Mouse (Mus musculus) cerebellum, postnatal 10 days (tissue): ENCODE measurements around the gene Dusp27.
"Not testable (repeated sequence)": the region's sequence is repeated elsewhere in the genome, so short reads cannot be mapped to it uniquely, and the experiment has no call there.

ENCODE experiments used
- DNase-seq, 2 experiments: peaks; one replicate each; pipeline ENCODE4 v3.0.0; 2021; ENCODE audit warnings: mixed read lengths in 2 of 2

Gene Dusp27

GRCm38 (mm10) chr1:166141868-166142267 lies 14.1 kb upstream of the Dusp27 start:
- not testable (repeated sequence) for DNase-seq

- no peak for DNase-seq
These were observed 12.0 kb upstream of the Dusp27 start for GRCm38 (mm10) chr1:166139620-166140184.

- DNase-seq, result no peak
These were observed 11.4 kb upstream of the Dusp27 start for GRCm38 (mm10) chr1:166139113-166139512.

- DNase-seq, result no peak
These were observed 10.4 kb upstream of the Dusp27 start for GRCm38 (mm10) chr1:166138136-166138535.

GRCm38 (mm10) chr1:166137244-166137938 lies 9.7 kb upstream of the Dusp27 start:
- DNase-seq, result no peak

- DNase-seq, result no peak
These were observed 7.5 kb upstream of the Dusp27 start for GRCm38 (mm10) chr1:166135091-166135740.

- no peak for DNase-seq
These were observed 4.6 kb upstream of the Dusp27 start for GRCm38 (mm10) chr1:166132367-166132766.

- no peak for DNase-seq
These were observed 2.6 kb upstream of the Dusp27 start, which contains the start of gene Gpa33 for GRCm38 (mm10) chr1:166130224-166130860. TSS of gene Gpa33 (plus strand) at chr1:166130238.

GRCm38 (mm10) chr1:166128551-166128950 lies 829 bp upstream of the Dusp27 start:
- no peak for DNase-seq

- DNase-seq, result no peak
These were observed 927 bp downstream of the Dusp27 start for GRCm38 (mm10) chr1:166126795-166127194.

- DNase-seq, result no peak
These were observed 1.4 kb downstream of the Dusp27 start for GRCm38 (mm10) chr1:166126290-166126689.

- DNase-seq, result no peak
These were observed 2.7 kb downstream of the Dusp27 start for GRCm38 (mm10) chr1:166124932-166125593.

GRCm38 (mm10) chr1:166123751-166124150 lies 4.0 kb downstream of the Dusp27 start:
- DNase-seq, result no peak

GRCm38 (mm10) chr1:166123045-166123444 lies 4.7 kb downstream of the Dusp27 start:
- no peak for DNase-seq

- no peak for DNase-seq
These were observed 5.6 kb downstream of the Dusp27 start for GRCm38 (mm10) chr1:166122114-166122513.

GRCm38 (mm10) chr1:166117866-166118639 lies 9.7 kb downstream of the Dusp27 start:
- no peak for DNase-seq

- no peak for DNase-seq
These were observed 12.0 kb downstream of the Dusp27 start for GRCm38 (mm10) chr1:166115719-166116118.

GRCm38 (mm10) chr1:166114986-166115385 lies 12.7 kb downstream of the Dusp27 start:
- no peak for DNase-seq

- DNase-seq, result no peak
These were observed 22.3 kb downstream of the Dusp27 start for GRCm38 (mm10) chr1:166105464-166105863.

GRCm38 (mm10) chr1:166104858-166105257 lies 22.9 kb downstream of the Dusp27 start:
- no peak for DNase-seq

- peak; percentile 32 to 52 for DNase-seq
These were observed 24.7 kb downstream of the Dusp27 start for GRCm38 (mm10) chr1:166102920-166103608.

GRCm38 (mm10) chr1:166098120-166098519 lies 29.6 kb downstream of the Dusp27 start:
- DNase-seq, result no peak
